Mouse (Mus musculus): ENCODE results near the gene Csf1.

Gene Csf1

DNA sequence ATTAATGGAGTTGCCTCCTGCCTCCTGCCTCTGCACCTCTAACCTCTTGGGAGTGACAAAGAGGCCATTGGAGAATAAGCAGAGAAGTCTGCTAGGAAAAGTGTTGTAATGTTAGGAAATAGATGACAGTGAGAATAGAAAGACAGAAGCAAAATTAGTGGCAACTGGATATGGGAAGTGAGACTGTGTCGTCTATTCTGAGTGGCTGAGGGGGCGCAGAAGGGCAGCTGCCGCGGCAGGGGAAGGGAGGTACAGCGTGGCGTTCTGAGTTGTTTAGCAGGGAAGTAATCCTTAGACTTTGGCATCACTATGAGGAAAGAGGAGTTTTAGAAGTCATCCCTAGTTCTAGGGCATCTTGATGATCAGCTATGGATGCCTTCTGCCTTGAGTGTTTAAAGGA, 17.7 kb upstream of the Csf1 start:
- DNase-seq, result no peak

DNA sequence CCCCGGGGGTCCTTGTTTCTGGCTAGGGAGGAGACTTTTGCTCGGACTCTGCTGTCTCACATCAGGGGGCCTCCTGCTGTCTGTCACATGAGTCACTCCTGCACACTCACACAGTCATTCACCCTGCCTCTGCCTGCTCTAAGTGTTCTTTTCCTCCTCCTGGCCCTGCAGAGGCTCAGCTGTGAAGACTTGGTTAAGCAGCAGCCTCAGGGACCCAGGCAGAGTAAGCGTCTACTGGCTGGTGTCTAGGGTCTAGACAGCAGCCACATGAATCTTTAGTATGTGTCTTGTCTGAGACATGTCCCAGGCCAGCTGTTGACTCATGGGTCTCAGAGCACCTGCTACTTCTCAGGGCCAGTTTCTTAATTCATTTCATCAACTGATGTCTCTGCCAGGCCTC, 16.0 kb upstream of the Csf1 start:
- no peak for DNase-seq

DNA sequence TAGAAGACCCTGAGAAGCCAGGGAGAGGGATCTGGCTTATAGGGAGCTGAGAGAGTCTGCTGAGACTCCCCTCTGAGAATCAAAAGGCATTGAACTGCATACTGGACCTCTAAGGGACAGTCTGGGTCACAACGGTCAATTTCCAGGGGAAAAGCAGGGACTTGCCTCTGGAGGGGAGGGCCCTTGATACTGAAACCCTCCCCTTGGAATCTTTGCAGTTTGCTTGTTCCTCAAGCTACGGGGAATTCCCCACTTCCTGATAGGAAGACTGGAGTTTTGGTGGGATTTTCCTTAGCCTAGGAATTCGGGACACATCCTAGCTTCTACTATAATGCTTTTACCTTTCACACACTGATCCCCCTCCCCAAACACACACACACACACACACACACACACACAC, 15.5 kb upstream of the Csf1 start:
- no peak for DNase-seq

DNA sequence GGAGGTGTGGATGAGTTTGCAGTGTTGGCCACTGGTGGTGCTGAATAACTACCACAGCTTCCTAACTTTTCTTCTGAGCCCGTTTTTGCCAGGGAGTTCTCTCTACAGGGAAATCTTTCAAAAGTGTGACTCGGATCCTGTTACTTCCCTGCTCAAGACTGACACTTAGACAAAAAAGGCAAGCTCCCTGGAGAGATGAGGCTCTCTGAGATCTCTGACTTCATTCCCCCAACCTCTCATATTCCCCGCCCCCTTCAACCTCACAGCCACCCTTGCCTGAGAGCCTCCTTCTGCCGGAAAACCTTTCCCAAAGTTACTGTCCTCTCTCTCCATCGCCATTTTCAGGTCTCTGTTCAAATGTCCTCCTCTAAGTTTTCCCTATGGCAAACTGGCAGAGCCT, 14.8 kb upstream of the Csf1 start:
- no peak for DNase-seq

DNA sequence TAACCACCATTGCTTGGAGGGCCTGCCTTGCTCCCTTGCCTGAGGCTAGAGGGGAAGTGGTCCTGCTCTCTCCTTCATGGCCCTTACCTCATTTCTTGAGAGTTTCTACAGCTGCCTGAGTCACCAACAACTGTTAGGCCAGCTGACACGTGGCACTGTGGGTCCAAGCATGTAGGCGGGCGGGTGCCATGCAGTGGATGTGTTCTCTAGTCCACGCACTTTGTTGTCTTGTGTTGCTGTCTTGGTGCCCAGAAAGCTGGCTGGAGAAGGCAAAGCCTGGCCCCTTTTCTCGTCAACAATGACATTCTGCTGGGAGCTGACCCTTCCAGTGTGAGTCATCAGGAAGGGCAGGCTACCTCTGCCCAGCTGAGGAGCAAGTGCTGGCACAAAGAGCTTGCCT, 12.6 kb upstream of the Csf1 start:
- no peak for DNase-seq

DNA sequence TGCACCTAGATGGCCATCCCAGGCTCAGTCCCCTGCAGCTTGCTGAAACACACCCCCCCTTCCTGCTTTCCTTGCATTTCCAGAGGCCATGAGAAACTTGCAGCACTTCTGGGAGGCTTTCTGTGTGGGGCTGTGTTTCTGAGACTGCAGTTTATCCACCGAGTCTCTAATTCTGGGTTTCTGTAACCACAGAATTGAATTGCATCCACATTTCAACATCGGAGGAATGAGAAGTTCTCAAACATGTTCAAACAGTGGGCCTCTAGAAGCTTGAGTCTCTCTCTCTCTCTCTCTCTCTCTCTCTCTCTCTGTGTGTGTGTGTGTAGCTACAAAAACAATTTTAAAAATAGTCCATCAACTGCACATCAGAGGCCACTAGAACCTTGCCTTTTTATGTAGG, 9.4 kb upstream of the Csf1 start:
- no peak for DNase-seq

DNA sequence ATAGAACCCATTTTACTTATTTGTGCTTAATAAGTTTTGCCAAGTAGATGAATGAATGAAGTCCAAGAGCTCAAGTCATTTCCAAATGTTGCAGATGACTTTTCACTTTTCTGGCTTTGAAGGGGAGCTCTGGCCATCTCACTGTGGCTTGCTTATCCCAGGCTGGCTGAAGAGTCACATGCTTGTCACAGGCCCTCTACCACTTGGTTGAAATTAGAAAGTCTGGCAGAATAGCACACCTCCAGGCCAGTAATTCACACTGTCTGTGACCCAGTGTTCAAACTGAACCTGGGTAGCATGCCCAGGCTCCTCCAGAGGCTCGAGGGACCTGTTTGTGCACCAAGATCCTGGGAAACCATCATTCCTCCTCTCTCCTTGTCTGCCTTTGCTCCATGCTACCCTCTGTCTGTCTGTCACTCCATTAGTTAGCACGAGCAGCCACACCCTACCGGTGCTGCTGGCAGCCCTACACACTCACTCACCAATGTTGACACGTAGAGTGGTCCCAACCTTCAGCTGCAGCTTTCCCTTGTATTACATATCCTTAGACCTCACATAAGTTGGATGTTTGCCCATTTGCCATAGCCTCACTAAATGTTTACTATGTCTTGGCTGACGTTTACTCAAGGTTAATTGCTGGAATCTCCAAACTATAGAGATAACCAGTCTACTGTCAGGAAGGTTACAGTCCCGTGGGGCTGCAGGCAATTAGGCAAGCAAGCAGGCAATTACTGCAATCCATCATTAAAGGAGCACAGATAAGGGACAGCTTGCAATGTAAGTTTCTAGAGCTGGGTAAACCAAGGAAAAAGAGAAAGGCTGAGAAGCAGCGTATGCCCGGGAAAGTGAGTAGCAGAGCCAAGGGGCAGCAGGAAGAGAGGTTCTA, 8.1 kb upstream of the Csf1 start:
- no peak for DNase-seq

DNA sequence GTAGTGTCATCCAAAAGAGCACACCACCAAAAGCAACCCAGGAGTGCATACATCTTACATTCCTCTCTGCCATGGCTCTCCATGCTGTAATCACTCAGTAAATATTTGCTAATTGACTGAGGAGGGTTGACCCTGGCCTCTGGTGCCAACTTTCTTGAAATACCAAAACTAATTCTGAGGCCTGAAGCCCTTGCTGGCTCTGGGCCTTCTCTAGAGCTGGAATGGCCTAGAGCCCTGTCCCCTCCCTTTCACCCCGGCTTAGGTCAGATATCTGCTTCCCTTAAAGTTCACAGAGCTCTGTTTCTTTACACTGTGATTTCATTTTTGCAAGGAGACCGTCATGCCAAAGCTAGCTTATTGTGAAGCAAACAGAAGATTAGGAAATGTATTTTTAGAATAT, 6.5 kb upstream of the Csf1 start:
- no peak for DNase-seq

DNA sequence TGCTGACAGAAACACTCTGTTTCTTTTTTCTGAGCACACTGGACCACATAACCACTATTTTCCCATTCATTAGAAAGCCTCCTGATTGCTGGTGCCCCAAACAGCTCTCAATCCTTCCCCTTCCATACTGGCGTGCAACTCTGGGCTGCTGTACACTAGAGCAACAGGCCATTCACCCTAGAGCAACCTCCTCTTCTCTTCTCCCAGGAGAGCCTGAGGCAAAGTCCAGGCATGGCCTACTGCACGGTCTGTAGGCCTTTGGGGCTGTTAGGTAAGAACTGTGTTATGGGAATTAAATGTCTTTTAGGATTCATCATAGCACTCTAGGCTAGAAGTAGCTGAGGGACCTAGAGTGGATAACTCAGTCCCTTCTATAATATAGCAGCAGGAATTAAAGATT, 5.7 kb upstream of the Csf1 start:
- DNase-seq, result no peak

DNA sequence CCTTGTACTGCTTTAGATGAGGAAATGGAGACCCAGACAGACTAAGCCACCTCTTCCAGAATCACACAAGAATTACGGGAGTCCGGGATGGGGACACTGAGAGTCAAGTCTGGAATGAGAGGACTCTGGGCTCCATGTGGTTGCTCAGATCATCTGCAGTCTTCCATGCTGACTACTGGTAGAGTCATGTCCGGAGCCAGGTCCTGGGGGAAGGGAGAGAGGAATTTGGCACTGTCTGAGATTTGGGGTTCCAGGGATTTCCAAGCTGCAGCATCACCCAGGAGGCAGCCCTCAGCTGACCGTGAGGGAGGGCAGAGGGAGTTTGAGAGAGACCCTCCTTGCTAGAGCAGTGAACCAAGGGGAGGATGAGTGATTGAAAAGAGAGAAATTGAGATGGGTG, 3.3 kb upstream of the Csf1 start:
- DNase-seq, result no peak

DNA sequence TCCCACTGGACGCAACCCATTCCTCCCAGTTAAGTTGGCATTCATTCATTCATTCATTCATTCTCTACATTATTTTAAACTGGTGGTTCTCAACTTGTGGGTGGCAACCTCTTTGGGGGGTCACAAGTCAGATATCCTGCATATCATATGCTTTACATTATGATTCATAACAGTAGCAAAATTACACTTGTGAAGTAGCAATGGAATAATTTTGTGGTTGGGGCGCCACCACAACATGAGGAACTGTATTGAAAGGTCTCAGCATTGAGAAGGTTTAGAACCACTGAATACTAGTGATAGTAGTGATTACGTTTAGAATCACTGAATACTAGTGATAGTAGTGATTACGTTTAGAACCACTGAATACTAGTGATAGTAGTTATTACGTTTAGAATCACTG, 1.2 kb upstream of the Csf1 start:
- DNase-seq, result no peak

DNA sequence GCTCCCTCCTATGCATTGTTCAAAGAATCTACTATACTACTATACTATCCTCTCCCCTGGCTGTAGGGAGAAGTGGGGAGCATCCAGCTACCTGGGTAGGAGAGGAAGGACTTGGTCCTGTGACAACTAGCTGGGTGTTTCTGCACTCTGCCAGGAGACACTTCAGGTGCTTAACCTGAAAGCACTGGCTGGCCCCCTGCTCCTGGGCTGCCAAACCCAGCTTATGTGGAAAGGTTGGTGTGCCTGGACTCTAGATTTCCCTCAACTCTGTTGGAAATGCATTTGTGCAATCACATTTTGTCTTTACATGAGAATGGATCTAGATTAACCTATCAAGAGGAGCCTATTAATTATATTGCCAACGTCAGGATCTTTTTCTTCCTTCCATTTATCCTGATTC, 502 bp upstream of the Csf1 start:
- DNase-seq, result no peak

DNA sequence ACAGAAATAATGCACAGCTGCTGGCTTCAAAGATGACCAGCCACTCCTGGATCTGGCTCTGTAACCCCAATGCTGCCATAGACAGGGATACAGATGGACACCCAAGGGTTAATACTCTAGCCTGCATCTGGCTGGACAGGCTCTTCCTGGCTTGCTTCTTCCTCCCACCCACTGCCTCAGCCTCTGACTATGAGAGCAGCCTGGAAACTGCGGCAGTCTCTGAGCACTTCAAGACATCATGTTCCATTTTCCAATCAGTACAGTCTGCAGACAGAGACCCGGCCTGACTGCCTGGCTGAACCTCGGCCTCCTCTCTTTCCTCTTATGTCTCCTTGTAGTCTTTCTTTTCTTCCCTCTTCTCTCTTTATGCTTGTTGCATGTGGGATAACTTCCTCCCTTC, 1.6 kb downstream of the Csf1 start:
- DNase-seq, result peak; percentile 41 to 59

DNA sequence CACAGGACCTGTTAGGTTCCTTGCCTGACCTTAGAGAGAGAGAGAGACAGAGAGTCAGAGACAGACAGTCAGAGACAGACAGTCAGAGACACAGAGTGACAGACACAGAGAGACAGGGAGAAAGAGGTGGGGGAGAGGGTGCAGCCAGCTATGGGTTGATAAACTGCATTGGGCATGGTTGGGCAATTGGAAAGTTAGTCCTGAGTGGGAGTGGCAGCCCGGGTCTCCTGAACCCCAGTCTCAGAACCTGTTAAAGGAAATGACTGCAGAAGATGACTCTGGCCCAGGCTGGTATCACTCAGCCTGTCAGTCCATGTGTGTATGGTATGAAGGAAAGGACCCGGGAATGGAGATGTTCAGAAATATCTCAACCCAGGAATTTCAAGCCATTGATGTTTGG, 2.1 kb downstream of the Csf1 start:
- no peak for DNase-seq

DNA sequence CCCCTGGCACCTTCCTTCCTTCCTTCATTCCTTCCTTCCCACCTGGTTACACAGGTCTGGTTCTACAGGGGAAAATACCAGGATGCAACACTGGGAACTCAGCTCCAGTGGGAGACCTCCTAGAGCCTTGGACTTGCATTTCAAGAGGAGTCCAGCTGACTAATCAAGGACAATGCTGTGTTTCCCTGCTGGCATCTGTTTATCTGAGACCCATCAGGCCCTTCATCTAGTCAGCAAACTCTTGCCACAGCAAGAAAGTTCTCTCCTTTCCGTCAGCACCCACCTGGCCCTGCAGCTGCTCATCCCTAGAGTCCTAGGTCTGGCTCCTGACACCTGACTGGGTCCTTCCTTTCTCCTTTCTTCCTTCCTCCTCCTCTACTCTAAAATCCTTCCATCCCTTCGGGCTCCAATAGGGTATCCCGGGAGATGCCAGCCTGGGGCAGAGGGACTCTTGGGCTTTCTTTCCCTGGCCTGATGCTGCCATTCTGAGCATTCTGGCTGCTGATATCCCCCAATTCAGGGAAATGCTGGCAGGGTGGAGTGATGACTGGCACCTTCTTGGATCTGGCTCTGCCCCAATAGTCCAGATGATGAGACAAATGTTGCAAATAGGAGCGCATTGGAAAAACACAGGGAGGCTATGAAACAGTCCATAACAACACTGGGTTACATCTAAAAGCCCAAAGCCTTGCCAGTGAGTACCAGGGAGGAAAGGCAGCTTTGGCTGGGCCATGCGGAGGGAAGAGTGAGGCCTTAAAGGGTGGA, 2.7 kb downstream of the Csf1 start:
- DNase-seq, result no peak

DNA sequence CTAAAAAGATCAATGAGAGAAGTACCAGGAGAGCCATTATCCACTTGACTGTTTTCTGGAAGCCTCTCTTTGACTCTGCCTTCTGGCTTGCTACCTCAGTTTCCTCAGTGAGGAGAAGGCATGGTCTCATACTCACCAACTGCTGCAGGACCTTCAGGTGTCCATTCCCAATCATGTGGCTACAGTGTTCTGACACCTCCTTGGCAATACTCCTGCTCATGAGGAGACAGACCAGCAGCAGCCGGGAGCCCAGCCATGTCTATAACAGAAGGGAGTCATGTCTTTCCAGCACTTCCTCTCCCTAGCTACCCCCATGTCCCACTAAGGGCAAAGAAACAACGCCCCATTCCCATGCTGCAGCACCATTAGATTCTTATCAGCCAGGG, 3.8 kb downstream of the Csf1 start:
- no peak for DNase-seq

DNA sequence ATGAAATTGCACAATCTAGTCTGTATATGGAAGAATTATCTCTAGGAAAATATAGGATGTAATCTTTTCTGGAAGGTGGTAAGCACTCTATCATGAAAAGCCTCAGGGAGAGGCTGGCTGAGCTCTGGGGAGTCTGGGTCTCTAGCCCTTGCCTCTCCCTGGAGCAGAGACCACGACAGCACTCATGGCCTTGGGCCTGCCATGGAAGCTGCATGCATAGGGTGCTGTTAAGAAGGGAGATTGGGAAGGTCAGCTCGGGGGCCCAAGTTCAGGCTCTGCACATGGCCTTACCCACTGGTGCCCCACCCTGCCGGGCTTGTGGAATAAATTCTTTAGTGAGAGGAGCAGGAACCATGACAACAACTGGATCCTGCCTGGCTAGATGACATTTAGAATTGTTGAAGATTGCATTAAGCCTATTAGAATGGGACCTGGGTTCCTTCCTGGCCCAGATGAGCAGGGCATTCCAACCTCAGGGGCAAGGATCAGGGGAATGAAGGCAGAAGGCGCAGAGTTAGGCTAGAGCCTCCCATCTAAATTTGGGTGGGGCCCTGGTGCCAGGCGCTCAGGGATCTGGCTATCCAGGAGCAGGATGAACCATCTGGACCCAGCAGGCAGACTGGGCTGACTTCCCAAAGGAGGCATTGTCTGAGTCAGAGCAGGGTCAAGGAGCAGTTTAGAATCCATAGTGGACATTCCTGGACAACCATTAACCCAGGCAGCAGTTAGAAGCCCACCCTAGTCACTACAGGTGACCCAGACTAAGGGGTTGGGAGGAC, 4.4 kb downstream of the Csf1 start:
- DNase-seq, result no peak

DNA sequence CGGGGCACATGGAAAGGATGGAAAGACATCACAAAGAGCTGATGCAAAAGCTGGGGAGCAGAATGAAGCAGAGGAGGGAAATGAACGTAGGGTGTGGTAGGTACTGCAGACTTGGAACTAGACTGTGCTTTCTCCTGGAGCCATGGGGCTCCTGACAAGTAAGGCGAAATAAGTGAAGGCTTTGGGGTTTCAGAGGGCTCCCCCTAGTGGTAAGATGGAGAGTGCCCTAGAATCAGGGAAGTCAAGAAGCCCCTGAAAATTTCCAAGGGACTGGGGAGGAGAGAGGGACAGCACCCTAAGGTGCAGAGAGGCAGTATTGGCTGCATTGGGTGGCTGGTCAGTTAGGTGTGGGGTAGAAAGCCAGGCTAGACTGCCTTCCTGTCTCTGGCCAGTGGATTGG, 5.6 kb downstream of the Csf1 start:
- peak; percentile 59 to 68 for DNase-seq

DNA sequence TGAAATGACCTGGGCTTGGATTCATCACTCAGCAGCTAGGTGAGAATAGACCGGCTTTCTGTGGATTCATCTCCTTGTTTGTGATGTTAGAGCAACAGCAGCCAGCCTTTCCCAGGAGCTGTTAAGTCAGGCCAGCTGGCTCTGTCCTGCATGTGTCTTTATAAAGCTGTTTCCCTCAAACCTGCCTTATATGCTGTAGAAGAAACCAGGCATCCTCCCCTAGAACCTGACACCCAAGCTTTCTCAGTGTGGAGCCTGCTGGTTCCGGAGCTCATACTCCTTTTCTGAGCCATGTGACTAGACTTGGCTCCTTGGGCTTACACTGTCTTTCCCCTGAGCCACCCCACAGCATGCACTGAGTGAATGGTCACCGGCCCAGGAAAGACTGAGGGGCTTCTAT, 8.7 kb downstream of the Csf1 start:
- no peak for DNase-seq

DNA sequence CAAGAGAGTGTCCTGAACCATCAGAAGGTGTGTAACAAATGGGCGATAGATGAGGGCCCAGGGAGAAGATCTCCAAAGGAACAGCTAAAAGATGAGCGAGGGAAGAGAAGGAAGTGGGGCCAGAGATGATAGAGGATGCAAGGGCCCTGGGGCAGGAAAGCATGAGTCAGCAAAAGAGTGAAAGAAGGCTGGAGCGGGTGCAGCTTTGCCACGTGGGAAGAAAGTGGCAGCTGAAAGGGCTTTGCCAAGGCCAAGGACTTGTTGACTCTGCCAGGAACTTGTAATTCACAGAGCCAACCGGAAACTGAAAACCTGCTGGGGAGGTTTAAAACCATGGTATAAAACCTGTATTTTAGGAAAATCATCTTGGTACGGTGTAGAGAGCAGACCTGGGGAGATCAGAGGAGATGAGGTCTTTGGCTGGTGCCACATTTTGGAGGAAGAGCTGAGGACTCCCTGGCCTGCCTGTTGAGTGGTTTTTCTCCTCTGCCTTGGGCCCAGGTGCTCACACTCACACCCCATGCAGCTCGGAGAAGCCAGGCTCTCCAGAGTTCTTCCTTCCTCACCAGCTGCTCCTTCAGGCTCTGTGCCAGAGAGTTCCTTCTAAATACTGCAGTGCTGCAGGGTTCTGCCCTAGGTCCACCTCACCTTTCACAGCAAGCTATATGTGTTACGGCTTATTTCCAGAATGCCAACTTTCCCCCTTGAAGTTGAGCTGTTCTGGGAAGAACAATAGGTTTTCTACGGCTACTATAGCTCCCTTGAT, 9.3 kb downstream of the Csf1 start:
- DNase-seq, result no peak

DNA sequence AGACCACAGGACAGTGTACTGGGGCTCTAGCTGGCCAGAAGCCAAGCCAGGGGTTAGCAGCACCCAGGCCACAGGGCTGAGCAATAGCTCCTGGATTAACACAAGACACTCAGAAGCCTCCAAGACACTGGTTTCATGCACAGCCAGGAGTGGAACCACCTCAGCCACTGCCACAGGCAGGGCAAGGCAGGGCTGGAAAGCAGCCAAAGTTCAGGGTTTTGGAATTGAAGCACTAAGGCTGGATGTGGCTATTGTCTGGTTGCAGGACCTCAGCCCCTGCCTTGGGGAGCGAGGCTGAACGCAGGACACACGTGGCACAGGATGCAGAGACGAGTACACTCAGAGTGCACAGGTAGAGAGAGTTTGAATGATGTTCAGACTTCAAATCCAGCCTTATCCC, 10.8 kb downstream of the Csf1 start:
- peak in 1 of 2 experiments; percentile 24 for DNase-seq

DNA sequence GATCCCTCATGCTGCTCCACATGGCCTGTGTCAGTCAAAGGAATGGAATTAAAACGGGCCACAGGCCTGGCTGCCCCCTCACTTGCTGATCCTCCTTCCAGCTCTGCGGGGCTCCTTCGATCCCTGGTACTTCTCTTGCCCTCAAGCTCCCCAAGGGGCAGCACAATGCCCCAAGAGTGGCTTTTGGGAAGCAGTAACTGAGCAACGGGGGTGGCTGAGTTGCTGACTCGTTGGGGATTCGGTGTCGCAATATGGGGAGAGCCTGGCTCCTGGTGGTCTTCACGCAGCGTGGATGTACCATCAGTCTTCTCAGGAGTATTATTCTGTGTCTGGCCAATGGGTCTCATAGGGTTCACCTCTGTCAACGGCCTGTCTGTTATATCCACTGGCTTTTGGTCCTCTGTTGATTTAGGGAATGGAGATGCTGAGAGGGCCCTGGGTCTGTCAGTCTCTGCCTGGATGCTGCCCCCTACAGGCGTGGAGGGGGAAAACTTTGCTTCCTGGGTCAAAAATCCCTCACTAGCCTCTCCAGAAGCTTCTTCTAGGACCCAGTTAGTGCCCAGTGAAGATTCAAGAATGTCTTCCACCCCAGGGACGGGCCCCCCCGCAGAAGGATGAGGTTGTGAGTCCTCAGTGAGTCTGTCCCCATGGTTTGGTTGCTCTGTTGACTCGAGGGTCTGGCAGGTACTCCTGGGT, 11.9 kb downstream of the Csf1 start:
- DNase-seq, result peak in 1 of 2 experiments; percentile 38

Measured in kidney, postnatal 4 days (tissue).